Mouse (Mus musculus) bone marrow, adult 2 months (tissue): ENCODE data around the gene L3mbtl3.

Experiments
- CTCF ChIP-seq: fragments of 200-500 bp; IDR thresholded peaks from 2 replicates; pipeline ENCODE4 v1.5.1; 2011; ENCODE audit warnings: low read length, control low read depth; ENCODE audit not compliant: control insufficient read depth, insufficient read depth
- POLR2A ChIP-seq: fragments of 200-500 bp; IDR thresholded peaks from 2 replicates; pipeline ENCODE4 v1.6.1; 2011; ENCODE audit warnings: low read depth, mild to moderate bottlenecking, control low read depth, low read length, borderline replicate concordance; ENCODE audit not compliant: control insufficient read depth

- TF ChIP-seq POLR2A = no peak
- TF ChIP-seq CTCF = no peak
Measured at GRCm38 (mm10) chr10:26228187-26228586, 147.6 kb downstream of the L3mbtl3 start.
